Mouse (Mus musculus) layer of hippocampus, postnatal 36 days (tissue): ENCODE results near the gene Eif1. TPM values are rescaled to one million over a fixed set of nuclear protein-coding genes. Genes with fewer than 3 reads are reported as not detected.
A peak's percentile ranks its signal among the peaks of the same experiment; 100 is the strongest.
"Not testable (repeated sequence)": the region's sequence is repeated elsewhere in the genome, so short reads cannot be mapped to it uniquely, and the experiment has no call there.

ENCODE experiments used
- DNase-seq, 2 experiments: peaks; one replicate each; pipeline ENCODE4 v3.0.0; 2022
- total RNA-seq, 2 experiments: library from RNA; stranded (reverse); gene quantifications; 2 replicates each; pipeline ENCODE4 v1.2.3; 2021

The Eif1 gene
- total RNA-seq: 100 to 1,000 TPM; 775 to 777 TPM

- peak; percentile 100 for DNase-seq
Observed at GRCm38 (mm10) chr11:100319492-100320171, at the start of gene Eif1. TSS of gene Eif1 (plus strand) at chr11:100319885.

- DNase-seq: no peak
Observed at GRCm38 (mm10) chr11:100271878-100272277, 47.8 kb upstream of the Eif1 start.

GRCm38 (mm10) chr11:100274719-100275118, 45.0 kb upstream of the Eif1 start:
- DNase-seq: no peak

- no peak for DNase-seq
Observed at GRCm38 (mm10) chr11:100275466-100275865, 44.2 kb upstream of the Eif1 start.

GRCm38 (mm10) chr11:100277726-100278480, 41.8 kb upstream of the Eif1 start:
- no peak for DNase-seq

GRCm38 (mm10) chr11:100278759-100279158, 40.9 kb upstream of the Eif1 start:
- no peak for DNase-seq

GRCm38 (mm10) chr11:100281596-100282544, 37.8 kb upstream of the Eif1 start:
- peak; percentile 67 to 83 for DNase-seq

- peak; percentile 40 to 47 for DNase-seq
Observed at GRCm38 (mm10) chr11:100282549-100282948, 37.1 kb upstream of the Eif1 start.

- DNase-seq: no peak
Observed at GRCm38 (mm10) chr11:100284988-100285387, 34.7 kb upstream of the Eif1 start.

GRCm38 (mm10) chr11:100287024-100287423, 32.7 kb upstream of the Eif1 start:
- DNase-seq: no peak

- no peak for DNase-seq
Observed at GRCm38 (mm10) chr11:100288942-100289341, 30.7 kb upstream of the Eif1 start.

GRCm38 (mm10) chr11:100290235-100290634, 29.4 kb upstream of the Eif1 start:
- no peak for DNase-seq

GRCm38 (mm10) chr11:100292884-100293283, 26.8 kb upstream of the Eif1 start:
- no peak for DNase-seq

GRCm38 (mm10) chr11:100295308-100295707, 24.4 kb upstream of the Eif1 start:
- peak; percentile 66 to 74 for DNase-seq

GRCm38 (mm10) chr11:100297801-100298200, 21.9 kb upstream of the Eif1 start:
- DNase-seq: no peak

GRCm38 (mm10) chr11:100298274-100299036, 21.2 kb upstream of the Eif1 start:
- DNase-seq: peak; percentile 77 to 79

- peak in 1 of 2 experiments; percentile 46 for DNase-seq
Observed at GRCm38 (mm10) chr11:100300293-100300692, 19.4 kb upstream of the Eif1 start.

- DNase-seq: no peak
Observed at GRCm38 (mm10) chr11:100301292-100301691, 18.4 kb upstream of the Eif1 start.

- DNase-seq: no peak
Observed at GRCm38 (mm10) chr11:100307900-100308299, 11.8 kb upstream of the Eif1 start.

GRCm38 (mm10) chr11:100308672-100309071, 11.0 kb upstream of the Eif1 start:
- DNase-seq: not testable (repeated sequence)

- no peak for DNase-seq
Observed at GRCm38 (mm10) chr11:100311656-100312055, 8.0 kb upstream of the Eif1 start.
